Mouse (Mus musculus) neural tube, embryonic 14.5 days (tissue): ENCODE measurements at regions not wholly inside any gene's neighbourhood (a gene's known extent, or its start where the extent isn't known, plus 50 kb on each side); places are given as distances from the start of the nearest gene placed in this dataset.

Experiments used
- ATAC-seq: fragments of 200-750 bp; cut with Nextera tagmentation; 2 replicates; pipeline ENCODE4 v1.8.0; 2017; ENCODE audit warnings: low read depth, mild to moderate bottlenecking, moderate TSS enrichment, moderate library complexity
- H3K27ac ChIP-seq: fragments of 300-500 bp; sonication (generic); 2 replicates; pipeline ENCODE4 v1.5.1; 2014; ENCODE audit warnings: low read depth, mild to moderate bottlenecking, control low read depth, low read length, moderate library complexity, mixed read lengths
- H3K27me3 ChIP-seq: fragments of 300-500 bp; sonication (generic); 2 replicates; pipeline ENCODE4 v1.6.1; 2014; ENCODE audit warnings: low read length; ENCODE audit not compliant: control insufficient read depth, insufficient read depth
- H3K36me3 ChIP-seq: fragments of 300-500 bp; sonication (generic); 2 replicates; pipeline ENCODE4 v1.6.1; 2014; ENCODE audit warnings: low read length, mixed read lengths; ENCODE audit not compliant: control insufficient read depth, insufficient read depth
- H3K4me1 ChIP-seq: fragments of 300-500 bp; sonication (generic); 2 replicates; pipeline ENCODE4 v1.6.1; 2014; ENCODE audit warnings: low read length; ENCODE audit not compliant: control insufficient read depth, insufficient read depth
- H3K4me2 ChIP-seq: fragments of 300-500 bp; sonication (generic); 2 replicates; pipeline ENCODE4 v1.6.1; 2014; ENCODE audit warnings: mild to moderate bottlenecking, low read depth, low read length, control low read depth
- H3K4me3 ChIP-seq: fragments of 300-500 bp; sonication (generic); 2 replicates; pipeline ENCODE4 v1.5.1; 2014; ENCODE audit warnings: low read depth, low read length, control low read depth, mixed read lengths
- H3K9ac ChIP-seq: fragments of 300-500 bp; sonication (generic); replicated peaks from 2 replicates; pipeline ENCODE4 v1.6.1; 2014; ENCODE audit warnings: low read depth, mild to moderate bottlenecking, control low read depth, low read length, mixed read lengths
- H3K9me3 ChIP-seq: fragments of 300-500 bp; sonication (generic); 2 replicates; pipeline ENCODE4 v1.6.1; 2016; ENCODE audit warnings: low read length; ENCODE audit not compliant: control insufficient read depth
- WGBS: fragments of 180-500 bp; shearing (Covaris S2); extraction: QIAGEN DNeasy Blood & Tissue Kit; methylation state at CpG from one replicate; pipeline ENCODE4 v1.1.7; 2014; 5-methylcytosine and 5-hydroxymethylcytosine counted together

- Histone ChIP-seq H3K36me3 (no peaks in the 10 kb centered on the region), H3K4me3 (no peak overlapping the region), H3K4me2 (no peak overlapping the region), H3K9ac (no peak overlapping the region), H3K27ac (no peak overlapping the region), H3K9me3 (no peaks in the 10 kb centered on the region), H3K4me1 (no peaks in the 10 kb centered on the region), H3K27me3 (no peaks in the 10 kb centered on the region)
- WGBS: 20% methylated on average over 1 of the region's 1 CpGs
- ATAC-seq: no peak
Measured at GRCm38 (mm10) chr2:171747162-171747561, 296.1 kb downstream of the Cbln4 start.

GRCm38 (mm10) chr2:171743111-171743510 lies 300.2 kb downstream of the Cbln4 start:
- no peaks in the 10 kb centered on the region for H3K9me3 ChIP-seq
- H3K4me3 ChIP-seq: no peak overlapping the region
- no peaks in the 10 kb centered on the region for H3K36me3 ChIP-seq
- H3K27me3 ChIP-seq: no peaks in the 10 kb centered on the region
- no peak for ATAC-seq
- H3K4me1 ChIP-seq: no peaks in the 10 kb centered on the region
- no peak overlapping the region for H3K4me2 ChIP-seq
- no peak overlapping the region for H3K27ac ChIP-seq
- 6% methylated on average over 2 of the region's 2 CpGs for WGBS
- no peak overlapping the region for H3K9ac ChIP-seq

DNA sequence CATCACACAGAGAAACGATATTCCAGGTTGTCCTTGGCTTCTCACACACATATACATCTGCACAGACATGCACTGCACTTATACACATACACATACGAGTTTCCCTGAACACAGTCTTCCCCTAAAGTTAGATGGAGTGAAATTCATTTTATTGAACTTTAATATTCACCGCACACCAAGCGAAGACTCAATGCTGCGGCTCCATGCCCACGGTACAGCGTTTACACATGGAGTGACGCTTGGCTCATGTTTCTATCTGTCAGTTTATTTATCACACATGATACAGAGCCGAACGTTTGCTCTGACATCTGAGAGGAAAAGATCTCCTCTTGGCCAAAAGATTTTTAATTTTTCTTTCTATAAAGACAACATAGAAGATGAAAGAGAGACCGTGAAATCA lies 300.6 kb downstream of the Cbln4 start:
- 77% methylated on average over 11 of the region's 11 CpGs for WGBS
- H3K9me3 ChIP-seq: no peaks in the 10 kb centered on the region
- no peaks in the 10 kb centered on the region for H3K36me3 ChIP-seq
- H3K27me3 ChIP-seq: no peaks in the 10 kb centered on the region
- no peak overlapping the region for H3K27ac ChIP-seq
- H3K9ac ChIP-seq: no peak overlapping the region
- no peak overlapping the region for H3K4me2 ChIP-seq
- H3K4me1 ChIP-seq: no peaks in the 10 kb centered on the region
- no peak overlapping the region for H3K4me3 ChIP-seq
- ATAC-seq: no peak

- no peak overlapping the region for H3K27ac ChIP-seq
- no peak overlapping the region for H3K4me3 ChIP-seq
- H3K4me1 ChIP-seq: peaks cover 8% of the 10 kb centered on the region; the same call in 1 of the 2 replicates
- H3K4me2 ChIP-seq: no peak overlapping the region
- H3K9me3 ChIP-seq: no peaks in the 10 kb centered on the region
- no peak overlapping the region for H3K9ac ChIP-seq
- no peak for ATAC-seq
- WGBS: 88% methylated on average over 8 of the region's 8 CpGs
- no peaks in the 10 kb centered on the region for H3K36me3 ChIP-seq
- H3K27me3 ChIP-seq: no peaks in the 10 kb centered on the region
Measured at GRCm38 (mm10) chr2:171737761-171738160, 305.5 kb downstream of the Cbln4 start.

- H3K9ac ChIP-seq: no peak overlapping the region
- ATAC-seq: peak; percentile 31; the same call in 1 of the 2 replicates
- H3K27ac ChIP-seq: no peak overlapping the region
- no peak overlapping the region for H3K4me3 ChIP-seq
- peaks cover 8% of the 10 kb centered on the region; the same call in 1 of the 2 replicates for H3K4me1 ChIP-seq
- no peaks in the 10 kb centered on the region for H3K36me3 ChIP-seq
- H3K27me3 ChIP-seq: no peaks in the 10 kb centered on the region
- peak overlapping the region; percentile 30; the same call in 1 of the 2 replicates for H3K4me2 ChIP-seq
- no peaks in the 10 kb centered on the region for H3K9me3 ChIP-seq
- WGBS: 25% methylated on average over 14 of the region's 14 CpGs
Measured at GRCm38 (mm10) chr2:171735061-171735490, 308.2 kb downstream of the Cbln4 start.

- 19% methylated on average over 4 of the region's 4 CpGs for WGBS
- H3K36me3 ChIP-seq: no peaks in the 10 kb centered on the region
- peaks cover 8% of the 10 kb centered on the region; the same call in 1 of the 2 replicates for H3K4me1 ChIP-seq
- H3K9me3 ChIP-seq: no peaks in the 10 kb centered on the region
- no peak overlapping the region for H3K4me2 ChIP-seq
- H3K27ac ChIP-seq: no peak overlapping the region
- no peak overlapping the region for H3K9ac ChIP-seq
- H3K27me3 ChIP-seq: no peaks in the 10 kb centered on the region
- ATAC-seq: peak; percentile 14; the same call in 1 of the 2 replicates
- H3K4me3 ChIP-seq: no peak overlapping the region
Measured at GRCm38 (mm10) chr2:171734634-171734987, 308.7 kb downstream of the Cbln4 start.

GRCm38 (mm10) chr2:171733965-171734633 lies 309.2 kb downstream of the Cbln4 start:
- H3K4me2 ChIP-seq: no peak overlapping the region
- H3K9me3 ChIP-seq: no peaks in the 10 kb centered on the region
- peaks cover 8% of the 10 kb centered on the region; the same call in 1 of the 2 replicates for H3K4me1 ChIP-seq
- H3K4me3 ChIP-seq: no peak overlapping the region
- H3K27me3 ChIP-seq: no peaks in the 10 kb centered on the region
- H3K9ac ChIP-seq: no peak overlapping the region
- no peak for ATAC-seq
- 53% methylated on average over 14 of the region's 14 CpGs for WGBS
- H3K27ac ChIP-seq: no peak overlapping the region
- H3K36me3 ChIP-seq: no peaks in the 10 kb centered on the region

- Histone ChIP-seq H3K9ac (no peak overlapping the region), H3K4me1 (no peaks in the 10 kb centered on the region), H3K27me3 (no peaks in the 10 kb centered on the region), H3K4me3 (no peak overlapping the region), H3K9me3 (no peaks in the 10 kb centered on the region), H3K4me2 (no peak overlapping the region), H3K27ac (no peak overlapping the region), H3K36me3 (no peaks in the 10 kb centered on the region)
- 81% methylated on average over 5 of the region's 5 CpGs for WGBS
- ATAC-seq: no peak
Measured at GRCm38 (mm10) chr2:171719269-171719668, 324.0 kb downstream of the Cbln4 start.

- WGBS: 88% methylated on average over 5 of the region's 5 CpGs
- H3K4me2 ChIP-seq: no peak overlapping the region
- H3K9ac ChIP-seq: no peak overlapping the region
- no peak overlapping the region for H3K4me3 ChIP-seq
- no peaks in the 10 kb centered on the region for H3K9me3 ChIP-seq
- no peaks in the 10 kb centered on the region for H3K36me3 ChIP-seq
- H3K4me1 ChIP-seq: no peaks in the 10 kb centered on the region
- no peak overlapping the region for H3K27ac ChIP-seq
- no peaks in the 10 kb centered on the region for H3K27me3 ChIP-seq
- no peak for ATAC-seq
Measured at GRCm38 (mm10) chr2:171718855-171719254, 324.4 kb downstream of the Cbln4 start.
